Mouse (Mus musculus): ENCODE results near the gene Znfx1. TPM values are rescaled to one million over a fixed set of nuclear protein-coding genes. Genes with fewer than 3 reads are reported as not detected.
A peak's percentile ranks its signal among the peaks of the same experiment; 100 is the strongest.
"Not testable (repeated sequence)": the region's sequence is repeated elsewhere in the genome, so short reads cannot be mapped to it uniquely, and the experiment has no call there.

Znfx1 gene
- total RNA-seq, 2 experiments from 2014 or later = 22.6 to 26.3 TPM

DNA sequence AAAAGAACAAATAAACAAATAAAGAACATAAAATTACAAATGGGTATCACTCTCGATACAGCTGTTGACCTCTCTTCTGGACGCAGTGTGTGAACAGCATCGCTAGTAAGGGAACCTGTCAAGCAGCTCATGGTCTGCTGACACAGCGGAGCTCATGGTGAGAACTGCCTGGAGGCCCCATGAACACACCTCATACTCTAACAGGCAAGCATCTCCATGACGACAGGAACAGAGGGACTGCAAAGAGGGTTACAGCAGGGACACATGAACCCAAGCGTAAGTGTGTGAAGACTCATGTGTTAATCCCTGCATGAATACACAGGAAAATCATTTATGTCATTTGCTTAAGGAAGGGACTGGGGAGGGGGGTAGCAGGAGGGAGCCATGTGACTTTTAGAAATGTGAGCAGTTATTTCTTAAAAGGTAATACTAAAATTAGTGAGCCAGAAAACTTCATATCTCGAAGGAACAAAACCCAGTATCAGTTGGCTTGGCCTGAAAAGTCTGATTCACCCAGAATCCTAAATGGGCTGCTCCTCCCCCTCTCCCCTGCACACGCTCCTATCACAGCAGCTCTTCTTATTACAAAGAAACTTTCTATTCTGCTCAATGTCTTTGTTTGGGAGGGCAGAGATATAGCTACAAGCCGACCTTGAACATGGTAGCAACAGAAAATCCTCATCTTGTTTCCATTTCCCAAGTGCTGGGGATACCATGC is 9.5 kb downstream of the Znfx1 start:
- no peak for DNase-seq (ENCODE audit: low spot score in 2 of 2)

- no peak for DNase-seq (ENCODE audit: low spot score in 2 of 2)
Observed at GRCm38 (mm10) chr2:167048698-167049358, 14.0 kb downstream of the Znfx1 start.

DNA sequence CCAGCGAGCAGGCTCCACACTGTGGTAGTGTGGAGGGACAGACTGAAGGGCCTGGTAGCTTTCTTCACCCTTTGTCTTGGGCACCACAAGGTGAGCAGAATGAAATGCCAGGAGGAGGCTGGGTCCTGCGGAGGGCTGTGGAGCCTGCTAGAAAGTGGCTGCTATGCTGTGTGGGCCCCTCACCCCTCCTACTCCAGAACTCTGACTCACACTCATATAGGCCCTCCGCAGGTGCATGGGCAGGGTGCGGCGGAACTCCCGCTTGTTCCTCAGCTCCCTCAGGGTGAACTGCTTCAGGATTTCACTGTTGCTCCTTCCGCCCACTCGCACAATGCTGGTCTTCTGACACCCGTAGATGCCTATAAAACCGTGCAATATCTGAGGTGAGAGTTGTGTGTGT is 14.6 kb downstream of the Znfx1 start:
- no peak for DNase-seq (ENCODE audit: low spot score in 2 of 2)

DNA sequence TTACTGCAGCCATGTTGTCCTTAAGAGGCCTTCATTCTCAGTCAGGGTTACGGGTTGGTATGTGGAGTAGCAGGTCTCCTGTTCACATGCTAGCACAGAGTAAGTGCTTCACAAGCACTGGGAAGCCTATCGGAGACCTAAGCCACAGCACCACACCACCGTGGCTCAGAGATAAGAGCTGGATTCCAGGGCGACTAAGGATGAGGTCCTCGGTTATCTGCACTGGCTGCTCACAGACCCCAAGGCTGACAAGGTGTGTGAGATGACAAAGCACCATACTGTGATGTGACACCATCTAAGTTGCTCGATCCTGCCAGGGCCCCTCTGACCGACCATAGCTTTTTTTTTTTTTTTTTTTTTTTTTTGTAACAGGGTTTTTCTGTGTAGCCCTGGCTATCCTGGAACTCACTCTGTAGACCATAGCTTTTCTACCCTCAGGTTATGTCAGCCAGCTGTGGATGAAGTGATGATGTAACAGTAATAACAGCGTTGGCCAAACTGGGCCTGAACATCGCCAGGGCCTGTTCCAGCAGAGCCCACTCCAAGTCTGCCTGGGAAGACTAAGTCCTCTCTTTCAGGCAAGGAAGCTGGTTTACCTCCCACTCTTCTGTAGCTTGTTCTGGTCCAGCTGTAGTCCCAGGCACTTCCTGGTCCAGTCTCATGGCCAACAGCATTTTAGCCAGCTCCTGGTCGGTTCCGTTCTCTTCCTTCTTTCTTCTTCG is 19.3 kb downstream of the Znfx1 start:
- DNase-seq (ENCODE audit: low spot score in 2 of 2) = no peak

GRCm38 (mm10) chr2:167039386-167039785 is 23.4 kb downstream of the Znfx1 start:
- no peak for DNase-seq (ENCODE audit: low spot score in 2 of 2)

GRCm38 (mm10) chr2:167038716-167039115 is 24.1 kb downstream of the Znfx1 start:
- DNase-seq (ENCODE audit: low spot score in 2 of 2) = no peak

- DNase-seq (ENCODE audit: low spot score in 2 of 2) = no peak
Observed at GRCm38 (mm10) chr2:167038297-167038696, 24.5 kb downstream of the Znfx1 start.

- peak in 1 of 2 experiments; percentile 24 for DNase-seq (ENCODE audit: low spot score in 2 of 2)
Observed at GRCm38 (mm10) chr2:167037710-167038109, 25.1 kb downstream of the Znfx1 start.

DNA sequence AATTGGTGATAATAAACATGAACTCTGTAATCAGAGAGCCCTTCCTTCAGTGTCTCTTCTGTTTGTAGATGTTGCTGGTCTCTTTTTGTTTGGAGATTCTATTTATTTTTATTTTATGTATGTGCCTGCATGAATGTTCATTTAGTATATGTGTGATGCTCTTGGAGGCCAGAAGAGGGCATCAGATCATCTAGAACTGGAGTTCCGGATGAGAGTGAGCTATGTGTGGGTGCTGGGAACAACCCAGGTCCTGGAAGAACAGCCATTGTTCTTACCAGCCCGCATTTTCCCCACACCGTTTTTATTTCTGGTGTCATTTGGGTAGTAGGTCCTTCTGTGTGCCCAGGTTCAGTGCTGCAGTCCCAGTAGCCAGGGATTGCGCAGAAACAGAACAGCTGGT is 32.3 kb downstream of the Znfx1 start:
- no peak for DNase-seq (ENCODE audit: low spot score in 2 of 2)

DNA sequence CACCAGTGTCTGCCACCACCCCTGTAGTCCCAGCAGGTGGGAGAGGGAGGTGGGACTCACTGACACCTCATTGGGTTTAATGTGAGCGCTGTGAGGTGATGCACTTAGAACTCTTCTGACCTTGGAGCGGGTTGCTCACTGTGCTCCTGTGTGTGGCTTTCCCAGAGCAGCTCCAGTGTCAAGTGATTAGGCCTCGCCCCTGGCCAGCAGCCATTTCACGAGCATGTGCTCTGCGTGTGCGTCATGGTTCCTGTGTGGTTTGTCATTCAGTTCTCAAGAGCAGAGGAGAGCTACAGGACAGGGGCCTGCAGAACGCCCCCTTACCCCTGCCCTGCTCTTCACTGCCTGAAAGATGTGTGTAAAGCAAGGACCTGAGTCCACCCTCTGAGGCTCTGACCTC is 34.3 kb downstream of the Znfx1 start:
- no peak for DNase-seq (ENCODE audit: low spot score in 2 of 2)

DNA sequence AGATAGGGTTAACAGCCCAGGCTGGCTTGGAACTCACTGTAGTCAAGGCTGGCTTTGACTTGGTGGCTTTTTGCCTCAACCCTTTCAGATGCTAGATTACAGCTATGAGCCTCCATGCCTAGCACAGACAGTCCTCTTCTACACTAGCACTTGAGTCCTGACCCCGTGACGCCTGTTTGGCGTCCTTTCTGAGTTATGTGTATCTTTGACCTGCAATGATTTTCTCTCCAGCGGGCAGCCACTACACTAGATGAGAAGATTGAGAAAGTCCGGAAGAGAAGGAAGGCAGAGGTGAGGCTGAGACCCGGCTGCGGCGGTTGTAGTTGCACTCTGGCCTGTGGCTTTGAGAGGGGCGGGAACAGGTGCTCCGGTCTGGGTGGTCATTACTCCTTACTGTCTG is 43.4 kb downstream of the Znfx1 start:
- DNase-seq (ENCODE audit: low spot score in 2 of 2) = no peak

DNA sequence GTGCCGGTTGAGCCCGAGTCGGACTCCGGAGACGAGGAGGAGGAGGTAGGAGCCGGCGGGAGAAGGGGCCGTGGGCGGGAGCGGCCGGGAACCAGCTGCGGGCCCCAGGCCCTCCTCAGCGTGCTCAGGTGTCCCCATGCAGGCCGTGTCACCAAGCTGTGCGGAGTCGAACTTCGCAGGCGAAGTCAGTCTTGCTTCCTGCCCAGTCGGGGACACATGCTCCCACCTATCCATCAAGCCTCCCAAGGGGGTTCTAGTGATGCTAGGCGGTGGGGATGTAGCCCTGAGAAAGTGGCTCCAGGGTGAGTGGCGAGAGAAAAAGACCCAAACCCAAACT is 47.5 kb downstream of the Znfx1 start:
- no peak for DNase-seq (ENCODE audit: low spot score in 2 of 2)

GRCm38 (mm10) chr2:167014702-167015381 is 48.0 kb downstream of the Znfx1 start, which contains the start of gene Ddx27:
Ddx27 (plus strand) TSS chr2:167015193.
- DNase-seq (ENCODE audit: low spot score in 2 of 2) = peak; percentile 92 to 93

DNA sequence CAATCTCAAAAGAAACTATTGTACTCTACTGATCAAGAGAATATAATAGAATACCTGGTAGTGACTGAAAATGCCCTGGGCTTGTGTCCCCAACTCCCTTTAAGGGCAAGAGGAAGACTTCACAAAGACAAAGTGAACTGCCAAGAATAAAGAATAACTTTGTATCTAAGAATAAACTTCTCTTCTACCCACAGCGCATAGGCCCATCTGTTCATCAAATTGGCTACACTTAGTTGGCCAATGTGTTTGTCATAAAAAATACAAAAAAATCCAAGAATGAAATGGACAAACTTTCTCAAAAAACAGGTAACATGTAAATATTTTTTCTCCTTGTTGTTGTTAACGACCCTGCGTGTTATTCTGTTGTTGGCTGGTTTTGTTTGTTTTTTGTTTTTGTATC is 52.3 kb downstream of the Znfx1 start:
- DNase-seq (ENCODE audit: low spot score in 2 of 2) = no peak

DNA sequence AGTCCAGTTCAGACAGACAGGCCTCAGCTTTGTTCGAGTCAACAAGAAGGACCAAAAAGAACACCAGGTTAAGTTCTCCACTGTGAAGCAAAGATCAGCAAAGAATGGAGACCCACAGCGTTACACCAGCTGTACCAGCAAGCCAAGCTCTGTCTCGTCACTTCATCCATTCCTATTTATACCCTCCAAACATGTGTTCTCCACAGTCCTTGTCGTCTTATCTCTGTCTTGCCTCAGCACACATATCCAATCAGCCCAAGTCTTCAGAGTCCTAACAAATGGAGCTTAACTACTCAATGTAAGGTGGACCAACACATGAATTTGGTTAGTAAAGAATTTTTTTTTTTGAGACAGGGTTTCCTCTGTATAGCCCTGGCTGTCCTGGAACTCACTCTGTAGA is 53.3 kb downstream of the Znfx1 start:
- no peak for DNase-seq (ENCODE audit: low spot score in 2 of 2)

GRCm38 (mm10) chr2:167007565-167007964 is 55.2 kb downstream of the Znfx1 start:
- DNase-seq (ENCODE audit: low spot score in 2 of 2) = not testable (repeated sequence)

- peak in 1 of 2 experiments; percentile 20 for DNase-seq (ENCODE audit: low spot score in 2 of 2)
Observed at GRCm38 (mm10) chr2:167007001-167007491, 55.8 kb downstream of the Znfx1 start.

DNA sequence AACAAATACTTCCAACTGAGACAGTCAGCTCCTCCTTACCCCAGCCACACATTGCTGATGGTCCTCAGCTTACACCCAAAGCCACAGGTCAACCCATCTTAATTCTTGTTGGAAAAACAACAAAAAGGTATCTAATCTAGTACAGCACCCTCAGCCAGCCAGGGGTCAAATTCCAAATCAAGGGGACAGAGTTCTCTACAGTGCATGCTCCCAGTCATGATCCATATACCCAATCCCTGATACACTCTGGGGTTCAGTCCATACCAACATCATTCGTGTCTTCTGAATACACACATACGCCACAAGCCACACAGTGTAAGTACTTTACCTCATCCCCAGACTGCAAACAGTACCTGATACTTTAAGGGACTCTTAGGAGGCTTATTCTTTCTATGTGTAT is 56.5 kb downstream of the Znfx1 start:
- DNase-seq (ENCODE audit: low spot score in 2 of 2) = no peak

DNA sequence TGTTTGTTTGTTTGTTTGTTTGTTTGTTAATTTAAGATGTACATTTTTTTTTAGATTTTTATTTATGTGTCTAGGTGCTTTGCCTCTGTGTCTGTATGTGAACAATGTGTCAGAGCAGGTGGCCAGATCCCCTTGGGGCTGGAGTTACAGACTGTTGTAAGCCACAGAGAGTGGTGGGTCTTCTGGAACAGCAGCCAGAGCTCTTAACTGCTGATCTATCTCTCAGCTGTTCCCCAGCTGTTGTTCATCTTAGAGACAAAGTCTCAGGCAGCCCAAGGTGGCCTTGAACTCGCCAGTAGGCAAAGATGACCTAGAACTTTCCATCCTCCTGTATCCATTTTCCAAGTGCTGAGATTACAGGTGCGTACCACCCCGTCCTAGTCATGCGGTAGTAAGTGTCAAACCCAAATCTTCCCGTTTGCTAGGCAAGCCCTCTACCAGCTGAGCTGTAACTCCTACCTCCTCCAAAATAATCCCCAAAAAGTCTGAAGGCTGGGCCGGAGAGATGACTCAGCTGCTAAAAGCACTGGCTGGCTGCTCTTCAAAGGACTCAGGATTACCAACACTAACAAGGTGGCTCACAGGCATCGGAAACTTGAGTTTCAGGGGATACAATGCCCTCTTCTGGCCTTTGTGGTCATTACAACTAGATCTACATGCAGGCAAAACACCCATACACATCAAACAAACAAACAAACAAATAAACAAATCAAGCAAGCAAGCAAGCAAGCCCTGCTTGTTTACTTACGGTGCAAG is 58.5 kb downstream of the Znfx1 start:
- peak; percentile 61 to 69 for DNase-seq (ENCODE audit: low spot score in 2 of 2)

GRCm38 (mm10) chr2:167001486-167001885 is 61.3 kb downstream of the Znfx1 start:
- DNase-seq (ENCODE audit: low spot score in 2 of 2) = no peak

- no peak for DNase-seq (ENCODE audit: low spot score in 2 of 2)
Observed at GRCm38 (mm10) chr2:166996533-166996894, 66.3 kb downstream of the Znfx1 start.
